Mouse (Mus musculus): ENCODE data around the gene Cdadc1.
A peak's percentile ranks its signal among the peaks of the same experiment; 100 is the strongest.

Gene Cdadc1

DNA sequence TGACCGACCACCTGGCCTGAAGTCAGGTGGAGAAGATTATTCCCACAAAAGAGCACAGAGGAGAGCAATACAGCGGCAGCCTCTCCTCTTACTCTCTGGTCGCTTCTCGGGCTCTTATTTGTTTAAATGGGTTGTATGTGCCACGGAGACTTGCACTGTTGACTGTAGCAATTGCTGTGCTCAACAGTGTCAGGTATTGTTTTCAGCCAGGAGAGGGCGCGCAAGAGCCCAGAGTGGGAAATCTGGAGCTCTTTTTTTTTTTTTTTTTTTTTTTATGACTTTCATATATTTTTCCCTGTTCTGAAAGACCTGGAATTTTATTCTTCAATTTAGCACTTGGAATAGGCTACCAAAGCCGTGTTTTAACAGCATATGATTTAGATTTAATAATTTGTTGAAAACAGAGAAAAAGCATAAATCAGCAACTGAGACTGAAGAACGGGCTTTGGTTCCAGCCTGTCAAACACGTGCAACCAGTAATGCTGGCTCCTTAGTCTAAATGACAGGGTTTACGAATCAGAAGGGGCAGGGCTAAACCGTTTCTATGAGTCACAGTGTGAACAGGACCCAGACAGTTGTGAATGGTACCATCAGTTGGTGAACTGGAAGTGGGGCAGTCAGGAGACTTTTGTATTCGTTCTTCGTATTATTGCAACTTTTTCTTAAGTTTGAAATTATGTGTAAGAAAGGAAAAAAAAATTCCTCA lies 15.3 kb upstream of the Cdadc1 start:
- DNase-seq (ENCODE audit: low read depth) = peak; percentile 70

DNA sequence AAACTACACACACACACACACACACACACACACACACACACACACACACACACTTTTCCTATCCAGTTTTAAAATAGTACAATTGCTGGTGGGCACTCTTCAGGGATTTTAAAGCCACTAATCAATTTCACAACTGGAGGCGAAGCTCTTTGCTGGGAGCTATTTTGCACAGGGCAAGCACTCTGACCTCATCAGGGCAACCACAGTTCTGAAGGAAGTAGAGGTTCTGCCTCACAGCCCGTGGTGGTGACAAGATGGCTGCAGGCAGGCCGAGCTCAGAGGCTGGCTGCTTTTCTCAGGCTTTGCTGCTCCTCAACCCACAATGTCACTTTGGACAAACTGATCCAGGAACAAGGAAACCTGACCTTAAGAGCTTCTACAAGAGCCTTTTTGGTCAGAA lies 9.3 kb upstream of the Cdadc1 start:
- no peak for DNase-seq (ENCODE audit: low read depth)

DNA sequence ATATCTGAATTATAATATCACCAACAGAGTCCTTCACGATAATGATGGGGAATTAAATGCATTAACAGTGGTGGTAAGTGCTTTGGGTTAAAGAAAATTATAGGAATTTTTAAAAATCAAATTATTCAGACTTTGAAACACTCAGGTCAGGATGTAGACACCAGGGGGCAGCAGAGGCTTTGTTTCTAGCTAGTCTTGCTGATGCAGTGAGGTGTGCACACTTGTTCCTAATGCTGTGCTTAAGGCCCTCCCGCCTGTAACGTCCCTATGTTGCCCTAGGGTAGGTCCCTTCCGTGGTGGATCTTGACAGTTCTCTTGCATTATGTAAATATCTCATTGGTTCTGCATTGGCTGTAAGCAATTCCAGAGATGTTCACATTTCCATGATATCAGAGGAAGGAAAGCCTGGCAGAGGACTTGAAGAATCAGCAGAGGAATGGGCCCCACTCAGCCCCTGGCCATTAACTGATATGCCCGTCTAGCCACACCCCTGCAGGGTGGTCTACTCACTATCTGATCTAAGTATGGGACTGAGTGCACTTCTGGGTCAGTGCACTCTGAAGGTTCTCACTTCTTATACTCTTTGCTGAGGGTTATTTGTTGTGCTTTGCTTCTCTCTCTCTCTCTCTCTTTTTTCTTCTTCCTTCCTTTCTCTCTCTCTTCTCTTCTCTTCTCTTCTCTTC lies 8.1 kb upstream of the Cdadc1 start:
- DNase-seq (ENCODE audit: low read depth) = peak; percentile 76

DNA sequence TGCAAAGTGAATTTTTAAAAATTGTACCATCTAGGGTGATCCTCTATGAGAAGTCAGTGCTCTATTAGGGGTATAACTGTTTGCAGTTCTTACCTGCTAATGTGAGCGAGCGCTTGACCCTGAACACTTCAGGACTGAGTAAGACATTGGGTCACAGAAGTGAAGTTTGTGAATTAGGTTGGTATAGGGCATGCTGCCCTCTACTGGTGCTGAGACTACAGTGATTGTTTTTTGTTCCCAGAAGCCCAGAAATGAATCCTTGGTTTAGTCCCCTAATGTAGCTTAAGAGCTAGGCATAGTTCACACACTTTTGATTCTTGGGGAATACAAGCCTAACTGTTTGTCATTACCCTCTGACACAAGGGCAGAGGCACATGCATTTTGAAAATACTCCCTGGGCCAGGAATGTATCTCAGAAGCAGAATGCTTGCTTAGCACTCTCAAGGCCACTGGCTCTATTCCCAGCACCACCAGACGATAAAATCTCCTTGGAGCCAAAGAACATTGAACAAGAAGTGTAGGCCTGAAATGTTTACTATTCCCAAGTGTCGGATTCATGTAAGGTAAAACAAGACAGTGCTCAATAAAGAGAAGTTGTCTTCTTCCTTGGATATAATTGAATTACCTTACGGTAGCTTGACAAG lies 6.4 kb upstream of the Cdadc1 start:
- peak; percentile 59 for DNase-seq (ENCODE audit: low read depth)

DNA sequence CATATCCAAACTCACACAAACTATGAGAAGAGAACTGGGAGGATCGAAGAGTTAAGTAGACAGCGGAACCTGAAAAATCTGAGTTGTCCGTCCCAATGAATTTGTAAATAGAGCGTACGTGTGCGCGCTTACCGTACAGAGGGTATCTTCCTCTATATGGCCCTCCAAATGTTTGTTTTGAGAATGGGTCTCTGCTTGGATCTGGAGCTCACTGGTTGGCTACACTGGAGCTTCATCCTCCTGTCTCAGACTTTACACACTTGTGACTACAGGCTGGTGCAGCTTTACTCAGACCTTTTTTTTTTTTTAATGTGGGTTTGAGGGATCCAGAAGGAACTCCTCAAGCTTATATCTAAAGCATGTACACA lies 485 bp upstream of the Cdadc1 start:
- DNase-seq (ENCODE audit: low read depth) = no peak

DNA sequence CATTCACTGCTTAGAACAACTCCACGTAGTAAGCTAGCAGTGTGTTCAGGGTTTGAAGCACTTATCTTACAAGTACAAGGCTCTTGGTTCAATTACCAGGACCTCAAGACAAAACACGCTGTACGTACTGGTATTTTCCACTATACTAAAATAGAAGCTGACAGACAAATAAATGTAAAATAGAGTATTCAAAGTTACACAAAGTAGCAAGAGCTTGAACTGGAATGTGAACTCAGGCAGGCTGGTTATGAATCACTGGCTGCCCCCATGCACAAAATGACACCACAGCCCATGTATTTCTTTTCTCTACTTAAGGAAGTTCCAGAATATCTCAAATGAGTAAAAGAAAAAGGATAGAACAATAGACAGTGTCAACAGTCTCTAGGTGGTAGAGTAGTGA lies 2.8 kb downstream of the Cdadc1 start:
- DNase-seq (ENCODE audit: low read depth) = no peak

DNA sequence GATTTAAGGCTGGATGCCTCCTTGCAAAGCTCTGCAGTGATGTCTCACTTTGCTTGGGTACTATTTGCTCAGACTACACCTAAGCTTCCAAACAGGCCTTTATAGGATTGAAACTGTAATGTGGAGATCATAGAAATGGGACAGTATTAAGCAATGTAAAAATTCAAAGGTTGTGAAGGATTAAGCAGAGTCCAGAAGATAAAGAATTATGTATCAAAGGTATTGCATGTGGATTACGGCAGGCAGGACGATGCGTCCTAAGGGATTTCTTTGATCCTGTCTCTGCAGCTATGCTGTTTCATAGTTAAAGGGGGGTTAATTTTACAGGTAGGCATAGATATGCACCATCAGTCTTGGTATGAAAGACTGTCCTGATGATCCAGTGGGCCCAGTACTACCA lies 5.2 kb downstream of the Cdadc1 start:
- no peak for DNase-seq (ENCODE audit: low read depth)

DNA sequence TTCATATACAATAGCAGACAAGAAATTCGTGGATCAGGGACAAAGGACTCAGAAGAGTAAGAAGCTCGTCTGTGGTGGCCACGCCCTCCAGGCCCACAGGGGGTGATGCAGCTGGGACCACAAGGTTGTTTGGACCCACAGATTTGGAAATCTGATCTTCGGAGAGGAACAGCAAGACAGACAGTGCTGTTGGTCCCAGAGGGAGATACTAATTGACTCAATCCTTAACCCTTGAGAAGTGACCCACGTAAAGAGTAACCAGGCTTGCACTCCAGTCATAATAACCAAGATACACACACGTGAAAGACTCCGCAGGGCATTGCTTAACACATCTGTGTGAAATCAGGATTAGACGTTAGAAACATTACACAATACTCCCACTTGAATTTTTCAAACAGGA lies 5.9 kb downstream of the Cdadc1 start:
- DNase-seq (ENCODE audit: low read depth) = no peak

DNA sequence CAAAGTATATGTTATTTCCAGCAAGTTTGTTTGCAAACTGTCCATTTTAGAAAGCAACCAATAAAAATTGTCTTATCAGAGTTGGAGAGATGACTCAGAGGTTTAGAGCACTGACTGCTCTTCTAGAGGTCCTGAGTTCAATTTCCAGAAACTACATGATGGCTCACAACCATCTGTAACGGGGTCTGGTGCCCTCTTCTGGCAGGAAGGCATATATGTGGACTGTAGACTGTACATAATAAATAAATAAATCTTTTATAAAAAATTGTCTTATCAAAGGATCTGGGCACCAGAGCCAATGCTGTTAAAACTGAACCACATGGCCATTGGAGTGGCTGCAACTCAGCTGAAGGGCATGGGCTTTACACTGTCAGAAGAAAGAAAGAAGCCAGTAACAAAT lies 7.1 kb downstream of the Cdadc1 start:
- peak; percentile 59 for DNase-seq (ENCODE audit: low read depth)

DNA sequence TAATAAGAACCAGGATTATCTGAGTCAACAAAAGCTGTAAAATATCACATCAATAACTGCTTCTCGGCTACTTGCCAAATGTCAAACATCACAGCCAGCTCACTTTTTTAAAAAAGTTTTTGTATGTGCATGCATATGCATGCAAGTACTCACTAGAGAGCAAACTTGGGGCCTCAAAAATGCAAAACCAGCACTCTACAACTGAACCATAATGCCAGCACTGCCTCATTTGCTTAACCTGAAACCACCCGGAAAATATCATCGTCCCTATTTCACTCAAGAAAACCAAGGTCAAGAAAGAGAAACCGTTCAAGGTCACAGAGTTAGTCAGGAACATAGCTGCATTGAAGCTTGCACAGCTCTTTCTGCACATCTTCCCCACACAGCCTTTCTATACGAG lies 21.4 kb downstream of the Cdadc1 start:
- DNase-seq (ENCODE audit: low read depth) = no peak

DNA sequence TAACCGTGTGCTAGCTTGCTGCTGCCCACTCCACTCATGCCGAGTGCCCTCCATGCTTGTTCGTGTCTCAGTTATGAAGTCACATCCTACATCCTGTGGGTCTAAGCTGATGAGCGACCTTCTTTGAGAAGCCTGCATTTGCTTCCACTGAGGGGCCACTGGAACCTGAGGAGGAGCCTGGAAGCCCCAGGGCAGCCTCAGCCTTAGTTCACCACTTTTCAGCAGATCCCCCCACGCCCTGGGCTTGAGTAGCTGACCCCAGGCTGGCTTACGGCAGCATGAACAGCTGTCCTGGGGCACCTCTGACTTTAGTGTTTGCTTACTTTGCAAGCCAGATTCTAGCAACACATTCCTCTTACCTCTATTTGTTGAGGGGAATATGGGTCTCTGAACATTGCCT lies 31.0 kb downstream of the Cdadc1 start:
- DNase-seq (ENCODE audit: low read depth) = no peak

DNA sequence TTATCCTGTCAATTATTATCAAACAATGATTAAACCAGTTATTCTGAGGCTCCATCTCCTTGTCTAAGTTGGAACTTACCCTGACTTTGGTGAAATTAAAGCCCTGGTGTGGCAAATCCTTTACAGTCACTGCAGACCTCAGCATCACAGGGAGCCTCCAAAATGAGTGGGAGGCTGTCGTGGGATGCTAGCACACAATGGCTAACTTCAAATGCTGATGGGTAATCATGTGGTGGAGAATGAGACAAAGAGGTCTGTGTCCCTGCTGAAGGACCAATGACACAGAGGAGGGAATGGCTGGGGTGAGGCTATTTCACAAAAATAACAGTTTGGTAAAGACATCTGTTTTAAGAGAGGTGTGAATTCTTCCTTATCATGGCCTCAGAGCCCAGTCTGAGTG lies 39.9 kb downstream of the Cdadc1 start:
- no peak for DNase-seq (ENCODE audit: low read depth)

DNA sequence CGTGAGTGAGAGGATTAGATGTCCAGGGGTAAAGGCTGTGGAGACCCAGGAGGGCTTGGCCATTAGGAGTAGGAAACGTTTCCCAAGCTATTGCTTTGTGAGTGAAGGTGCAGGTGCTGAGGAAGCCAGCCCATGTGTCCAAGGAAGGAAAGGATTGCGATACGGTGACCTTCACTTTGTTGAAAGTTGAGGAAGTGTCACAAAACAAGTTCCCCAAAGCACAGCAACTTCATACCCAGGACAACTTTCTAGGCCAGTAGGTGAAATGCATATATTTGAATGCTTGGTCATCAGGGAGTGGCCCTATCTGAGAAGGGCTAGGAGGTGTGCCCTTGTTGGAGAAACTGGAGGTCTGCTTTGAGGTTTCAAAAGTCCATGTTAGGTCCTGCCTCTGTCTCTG lies 40.7 kb downstream of the Cdadc1 start:
- no peak for DNase-seq (ENCODE audit: low read depth)

DNA sequence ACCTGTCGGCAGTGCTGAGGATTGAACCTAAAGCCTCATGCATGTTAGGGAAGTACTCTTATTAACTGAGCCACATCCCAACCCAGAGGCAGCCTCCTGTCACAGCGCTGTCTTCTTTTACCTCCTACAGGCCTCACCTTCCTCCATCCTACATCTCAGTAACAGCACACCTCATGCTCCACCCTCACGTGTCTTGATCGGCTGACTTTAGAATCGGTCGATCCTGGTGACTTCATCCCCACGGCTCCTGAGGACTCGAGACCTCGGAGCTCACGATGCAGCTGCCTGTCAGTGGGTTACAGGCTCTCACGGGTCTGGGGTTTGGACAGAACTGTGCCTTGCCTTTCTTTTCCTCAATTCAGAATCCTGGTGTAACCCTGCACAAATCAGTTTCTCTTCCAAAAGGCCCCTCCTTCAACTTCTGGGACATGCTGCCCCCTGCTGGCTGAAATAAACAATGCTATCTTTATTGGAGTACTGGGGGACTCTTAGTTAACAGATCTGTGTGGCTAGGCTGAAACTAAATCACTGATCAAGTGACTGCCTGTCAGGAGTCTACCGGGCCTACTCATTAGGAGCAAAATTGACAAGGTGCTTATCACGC lies 41.7 kb downstream of the Cdadc1 start:
- peak; percentile 88 for DNase-seq (ENCODE audit: low read depth)

DNA sequence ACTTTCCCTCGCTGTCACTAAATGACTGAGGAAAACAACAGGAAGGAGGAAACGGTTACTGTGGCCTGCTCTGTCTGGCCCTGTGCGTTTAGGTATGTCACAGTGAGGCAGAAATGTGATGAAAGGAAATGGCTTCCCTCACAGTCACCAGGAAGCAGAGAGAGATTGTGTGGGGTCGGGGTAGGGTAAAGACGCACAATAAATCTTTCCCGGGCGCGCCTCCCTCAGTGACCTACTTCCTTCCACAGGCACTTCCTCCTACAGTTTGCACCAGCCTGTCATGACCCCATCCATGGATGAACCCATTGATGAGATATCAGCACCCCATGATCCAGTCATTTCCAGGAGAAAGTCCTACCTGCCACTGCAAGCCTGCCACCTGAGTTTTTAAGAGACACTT lies 42.7 kb downstream of the Cdadc1 start:
- DNase-seq (ENCODE audit: low read depth) = no peak

DNA sequence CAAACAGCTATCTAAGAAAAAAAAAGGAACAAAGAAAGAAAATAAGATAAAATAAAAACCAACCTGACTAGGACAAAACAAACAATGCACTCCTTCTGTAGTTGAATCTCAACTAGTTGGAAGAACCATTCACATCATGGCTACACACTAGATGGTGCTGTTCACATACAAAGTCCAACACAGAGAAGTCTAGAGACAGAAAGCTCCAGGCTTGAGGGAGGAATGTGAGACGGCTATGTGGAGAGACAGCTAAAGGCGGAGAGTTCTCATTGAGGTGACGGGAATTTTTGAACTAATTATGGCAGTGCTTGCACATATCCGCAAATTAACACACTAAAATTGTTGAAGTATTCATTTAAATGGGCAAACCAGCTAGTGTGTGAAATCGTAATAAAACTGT lies 43.7 kb downstream of the Cdadc1 start:
- DNase-seq (ENCODE audit: low read depth) = peak; percentile 32

DNA sequence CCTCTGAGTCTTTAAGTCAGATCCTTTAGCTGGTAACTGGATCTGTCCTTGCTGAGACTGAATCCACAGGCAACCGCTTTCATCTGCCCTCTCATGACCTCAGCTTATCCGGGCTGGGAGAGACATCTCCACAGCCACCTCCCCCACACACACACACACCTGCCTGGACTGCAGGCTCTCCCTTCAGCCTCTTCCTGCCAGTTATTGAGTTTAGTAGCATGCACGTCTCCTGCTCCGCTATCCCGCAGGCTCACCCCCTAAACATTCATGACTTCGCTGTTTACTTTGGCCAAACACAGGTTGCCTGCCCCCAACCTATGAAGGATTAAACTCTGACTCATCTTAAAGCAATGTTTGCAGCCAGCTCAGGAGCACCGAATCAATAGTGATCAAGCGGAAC lies 45.8 kb downstream of the Cdadc1 start:
- peak; percentile 7 for DNase-seq (ENCODE audit: low read depth)

DNA sequence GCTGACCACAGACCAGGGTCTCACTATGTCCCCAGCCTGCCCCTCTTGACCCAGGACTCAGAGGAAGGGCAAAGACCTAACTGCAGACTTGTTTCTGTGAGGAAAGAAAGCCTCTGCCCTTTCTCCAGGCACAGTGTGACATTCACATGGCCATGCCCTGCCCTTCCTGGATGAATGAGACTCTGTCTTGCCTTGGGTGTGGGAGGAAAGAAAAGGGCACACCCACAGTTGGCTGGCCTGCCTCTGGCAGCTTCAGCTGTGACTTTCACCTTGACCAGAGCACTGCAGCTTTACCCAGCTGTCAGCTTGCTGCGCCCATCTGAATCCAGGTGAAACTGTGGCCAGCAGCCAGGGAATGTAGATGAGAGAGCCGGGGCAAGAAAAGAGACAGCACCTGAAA lies 46.9 kb downstream of the Cdadc1 start:
- DNase-seq (ENCODE audit: low read depth) = no peak

DNA sequence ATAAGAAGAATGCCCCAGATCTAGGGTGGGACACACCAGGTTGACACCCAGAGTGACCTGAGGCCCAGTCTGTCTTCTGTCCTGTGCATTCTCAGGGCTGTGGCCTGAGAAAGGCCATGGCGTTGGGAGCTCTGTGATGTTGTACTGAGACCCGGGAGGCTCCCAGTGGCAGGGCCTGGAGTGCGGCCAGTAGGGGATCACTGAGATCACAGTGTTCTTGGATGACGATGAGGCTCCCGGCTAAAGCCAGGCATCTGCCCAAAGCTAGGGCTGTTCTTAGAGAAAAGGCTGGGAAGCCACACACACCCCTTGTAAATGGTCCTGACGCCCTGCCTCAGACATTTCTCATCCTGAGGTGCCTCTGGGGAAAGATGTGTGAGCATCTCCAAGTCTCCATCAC lies 48.7 kb downstream of the Cdadc1 start:
- DNase-seq (ENCODE audit: low read depth) = no peak

DNA sequence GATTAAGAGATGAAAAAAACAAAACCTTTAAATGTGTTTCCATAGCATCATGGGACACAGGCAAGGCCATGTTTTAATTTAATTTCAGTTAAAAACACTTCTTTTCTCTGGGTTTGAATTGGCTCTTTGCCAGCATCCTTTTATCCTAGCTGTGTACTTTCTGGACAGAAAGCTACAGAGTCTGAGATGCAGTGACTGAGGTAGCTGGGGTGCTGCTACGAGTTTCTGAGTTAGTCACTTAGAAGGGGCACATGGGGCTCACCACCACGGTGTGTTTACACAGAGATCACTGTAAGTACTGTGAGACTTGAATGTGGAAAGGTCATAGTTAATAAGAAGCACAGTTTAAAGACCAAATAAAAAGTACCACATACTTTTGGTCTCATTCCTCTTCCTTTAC lies 49.2 kb downstream of the Cdadc1 start:
- DNase-seq (ENCODE audit: low read depth) = no peak

DNA sequence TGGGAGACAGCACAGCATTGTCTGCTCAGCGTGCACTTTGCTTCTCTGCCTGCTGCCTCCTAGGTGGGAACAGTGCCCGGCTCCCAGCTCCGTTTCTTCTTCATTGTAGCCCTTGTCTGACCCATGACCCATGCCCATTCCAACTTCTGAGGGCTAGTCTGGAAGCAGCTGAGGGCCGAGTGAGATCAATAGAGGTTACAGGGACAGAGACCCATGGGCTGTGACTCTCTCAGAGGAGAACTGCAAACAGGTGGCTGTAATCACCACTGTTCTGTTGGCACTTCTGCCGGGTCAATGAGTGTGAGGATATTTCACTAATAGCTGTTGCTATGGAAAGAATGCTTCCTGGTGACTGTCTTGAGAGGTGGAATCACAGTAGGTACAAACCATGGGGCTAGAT lies 50.2 kb downstream of the Cdadc1 start:
- DNase-seq (ENCODE audit: low read depth) = no peak

DNA sequence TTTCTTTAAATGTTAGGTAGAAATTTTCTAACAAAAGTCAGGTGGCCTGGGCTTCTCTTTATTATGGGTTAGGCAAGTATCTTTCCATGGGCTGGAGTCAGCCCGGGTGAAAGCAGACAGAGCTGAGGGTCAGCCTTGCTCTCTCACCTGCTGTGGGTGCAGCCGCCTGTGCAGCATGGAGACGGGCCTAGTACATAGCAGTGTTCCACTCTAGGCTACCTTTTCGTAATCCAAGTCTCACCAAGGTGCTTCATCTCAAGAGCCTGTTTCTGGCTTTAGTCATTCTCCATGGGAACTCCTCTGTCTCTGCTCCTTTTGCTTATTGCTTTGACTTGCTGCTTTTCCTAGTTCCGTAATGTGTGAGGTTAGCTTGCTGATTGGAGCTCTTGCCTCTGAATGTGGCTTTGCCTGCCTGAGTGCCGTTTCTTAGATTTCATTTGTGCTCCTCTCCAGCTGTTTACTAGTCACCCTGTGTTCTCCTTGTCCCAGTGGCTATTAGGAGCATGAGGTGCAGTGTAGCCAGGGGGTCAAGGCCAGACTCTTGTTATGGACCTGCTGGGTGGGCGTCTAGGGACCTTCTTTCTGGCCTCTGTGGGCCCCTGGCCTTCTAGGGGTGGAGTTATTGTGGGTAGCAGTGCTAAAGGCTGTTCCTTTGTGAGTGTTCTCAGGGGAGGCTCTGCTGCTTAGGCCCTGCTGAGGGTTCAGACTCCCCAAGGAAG lies 51.4 kb downstream of the Cdadc1 start:
- no peak for DNase-seq (ENCODE audit: low read depth)

DNA sequence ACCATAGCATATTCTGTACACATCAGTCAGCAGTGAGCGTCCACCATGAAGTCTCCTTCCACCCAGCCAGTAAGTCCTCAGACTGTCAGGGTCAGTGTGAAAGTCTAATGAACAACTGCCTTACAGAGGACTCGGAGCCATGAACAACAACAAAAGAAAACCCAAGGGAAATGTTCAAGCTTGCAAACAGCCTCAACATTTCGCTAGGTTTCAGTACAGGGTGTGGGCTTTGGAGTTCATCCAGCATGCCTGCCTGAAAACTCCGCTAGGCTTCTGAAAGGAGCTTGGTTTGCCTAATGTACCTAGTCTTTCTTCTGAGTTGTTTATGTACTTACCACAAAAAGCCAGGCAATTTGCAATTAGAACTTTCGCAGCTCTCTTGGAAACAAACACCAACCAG lies 53.8 kb downstream of the Cdadc1 start:
- DNase-seq (ENCODE audit: low read depth) = peak; percentile 9

All from NIH3T3 (cell line).